Mouse (Mus musculus) intestine, embryonic 14.5 days (tissue): ENCODE measurements around the gene C1qtnf3. TPM values are rescaled to one million over a fixed set of nuclear protein-coding genes. Genes with fewer than 3 reads are reported as not detected.
"Not testable (repeated sequence)": the region's sequence is repeated elsewhere in the genome, so short reads cannot be mapped to it uniquely, and the experiment has no call there.

ENCODE experiments used
- ATAC-seq: fragments of 200-750 bp; cut with Nextera tagmentation; replicated peaks from 2 replicates; pipeline ENCODE4 v1.8.0; 2017; ENCODE audit warnings: low read depth, moderate number of reproducible peaks, moderate TSS enrichment, moderate library complexity; ENCODE audit not compliant: low FRiP score, low TSS enrichment
- DNase-seq: peaks from one replicate; pipeline ENCODE4 v3.0.0-alpha.2; 2018; ENCODE audit warnings: low spot score
- H3K27ac ChIP-seq: fragments of 300-500 bp; sonication (generic); 2 replicates; pipeline ENCODE4 v1.5.1; 2014; ENCODE audit warnings: low read depth, mild to moderate bottlenecking, control low read depth
- H3K27me3 ChIP-seq: fragments of 300-500 bp; sonication (generic); replicated peaks from 2 replicates; pipeline ENCODE4 v1.6.1; 2014; ENCODE audit warnings: low read length, control low read depth; ENCODE audit not compliant: control insufficient read depth, insufficient read depth
- H3K36me3 ChIP-seq: fragments of 300-500 bp; sonication (generic); 2 replicates; pipeline ENCODE4 v1.6.1; 2014; ENCODE audit warnings: low read length, control low read depth; ENCODE audit not compliant: control insufficient read depth, insufficient read depth
- H3K4me1 ChIP-seq: fragments of 300-500 bp; sonication (generic); replicated peaks from 2 replicates; pipeline ENCODE4 v1.6.1; 2014; ENCODE audit warnings: low read length, control low read depth, mixed read lengths; ENCODE audit not compliant: control insufficient read depth, insufficient read depth
- H3K4me2 ChIP-seq: fragments of 300-500 bp; sonication (generic); 2 replicates; pipeline ENCODE4 v1.6.1; 2014; ENCODE audit warnings: low read length
- H3K4me3 ChIP-seq: fragments of 300-500 bp; sonication (generic); 2 replicates; pipeline ENCODE4 v1.5.1; 2014; ENCODE audit warnings: low read depth, low read length, control low read depth, mixed read lengths
- H3K9ac ChIP-seq: fragments of 300-500 bp; sonication (generic); 2 replicates; pipeline ENCODE4 v1.6.1; 2014; ENCODE audit warnings: mild to moderate bottlenecking, low read length
- H3K9me3 ChIP-seq: fragments of 300-500 bp; sonication (generic); 2 replicates; pipeline ENCODE4 v1.6.1; 2016; ENCODE audit warnings: low read length, control low read depth; ENCODE audit not compliant: control insufficient read depth
- WGBS: fragments of 180-500 bp; shearing (Covaris S2); extraction: QIAGEN DNeasy Blood & Tissue Kit; methylation state at CpG from one replicate; pipeline ENCODE4 v1.1.7; 2014; 5-methylcytosine and 5-hydroxymethylcytosine counted together
- polyA plus RNA-seq: library from polyadenylated mRNA; unstranded; fragments of >200 nt; fragmentation: Nextera tagmentation; extraction: Ambion mirVana; gene quantifications from 2 replicates; pipeline ENCODE4 v1.2.1, GENCODE M21; 2014

The C1qtnf3 gene
- polyA plus RNA-seq, 1 experiment from 2014 or later, result 0.95 TPM

DNA sequence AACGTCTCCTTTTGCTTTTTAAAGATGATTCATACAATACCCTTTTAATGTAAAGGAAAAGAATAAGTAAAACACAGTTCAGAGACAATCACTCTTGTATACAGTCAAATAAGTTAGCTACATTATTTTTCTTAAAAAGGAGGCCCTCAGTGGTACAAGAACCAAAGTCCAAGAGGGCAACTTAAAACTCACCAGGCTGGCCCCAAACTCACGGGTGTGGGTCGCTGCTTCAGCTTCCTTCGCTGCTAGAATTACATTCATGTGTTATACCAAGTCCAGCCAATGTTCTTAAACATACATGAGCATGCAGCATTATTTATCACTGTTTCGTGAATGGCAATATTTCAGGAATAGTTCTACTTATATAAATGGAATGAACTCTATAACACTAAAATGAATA, 18.6 kb downstream of the C1qtnf3 start:
- Histone ChIP-seq H3K27ac (no peak overlapping the region), H3K4me3 (no peak overlapping the region), H3K27me3 (no peaks in the 10 kb centered on the region), H3K9me3 (no peaks in the 10 kb centered on the region), H3K9ac (no peak overlapping the region), H3K36me3 (no peaks in the 10 kb centered on the region), H3K4me2 (no peak overlapping the region), H3K4me1 (no peaks in the 10 kb centered on the region)
- ATAC-seq, result no peak
- DNase-seq, result no peak
- WGBS, result 84% methylated on average over 5 of the region's 5 CpGs

DNA sequence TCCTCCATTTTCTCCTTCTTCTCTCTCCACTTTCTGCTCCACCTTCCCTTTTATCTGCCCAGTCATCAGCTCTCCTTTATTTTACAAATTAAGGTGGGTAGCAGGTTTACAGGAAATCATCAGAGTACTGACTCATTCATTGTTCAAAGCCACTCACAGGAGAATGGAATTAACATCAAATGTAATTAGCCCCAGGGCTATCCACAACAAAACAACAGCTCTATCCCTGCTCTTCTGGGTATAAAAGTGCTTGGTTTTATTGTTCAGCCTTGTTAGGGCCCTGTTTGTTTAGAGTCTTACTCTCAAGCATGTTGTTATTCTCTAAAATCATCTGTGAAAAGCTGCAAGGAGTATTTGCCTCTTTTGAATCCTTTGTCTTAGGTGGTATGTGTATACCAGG, 25.0 kb downstream of the C1qtnf3 start:
- H3K4me3 ChIP-seq, result no peak overlapping the region
- H3K36me3 ChIP-seq, result no peaks in the 10 kb centered on the region
- DNase-seq (no peak), ATAC-seq (no peak)
- H3K4me1 ChIP-seq, result peaks cover under 1% of the 10 kb centered on the region; the same call in 1 of the 2 replicates
- no peaks in the 10 kb centered on the region for H3K9me3 ChIP-seq
- H3K27ac ChIP-seq, result no peak overlapping the region
- H3K9ac ChIP-seq, result no peak overlapping the region
- H3K4me2 ChIP-seq, result no peak overlapping the region
- no peaks in the 10 kb centered on the region for H3K27me3 ChIP-seq

DNA sequence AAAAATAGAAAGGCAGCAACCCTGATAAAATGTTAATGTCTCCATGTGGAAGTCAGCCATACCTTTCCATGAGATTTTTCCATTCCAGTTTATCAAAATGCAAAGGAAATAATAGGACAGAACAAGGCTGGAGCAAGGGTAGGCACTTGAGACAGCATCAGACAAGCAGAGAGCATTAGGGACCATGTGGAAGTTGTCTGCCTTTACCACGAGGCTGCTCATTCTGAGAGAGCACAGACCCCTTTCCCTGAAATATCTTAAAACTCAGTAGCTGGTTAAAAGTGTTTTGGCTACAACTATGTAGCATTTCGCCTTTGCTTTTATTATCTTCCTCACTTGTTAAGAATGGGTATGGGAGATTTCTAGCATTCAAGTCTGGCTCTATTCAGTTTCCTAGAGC, 28.6 kb downstream of the C1qtnf3 start:
- peak overlapping the region; percentile 70; the same call in 1 of the 2 replicates for H3K9ac ChIP-seq
- H3K27ac ChIP-seq, result no peak overlapping the region
- ATAC-seq (no peak), DNase-seq (no peak)
- H3K4me2 ChIP-seq, result peak overlapping the region; percentile 80
- H3K9me3 ChIP-seq, result no peaks in the 10 kb centered on the region
- H3K4me1 ChIP-seq, result peaks cover 12% of the 10 kb centered on the region; the same call in 1 of the 2 replicates
- 69% methylated on average over 2 of the region's 2 CpGs for WGBS
- H3K36me3 ChIP-seq, result no peaks in the 10 kb centered on the region
- no peak overlapping the region; the same call in 1 of the 2 replicates for H3K4me3 ChIP-seq
- no peaks in the 10 kb centered on the region for H3K27me3 ChIP-seq

DNA sequence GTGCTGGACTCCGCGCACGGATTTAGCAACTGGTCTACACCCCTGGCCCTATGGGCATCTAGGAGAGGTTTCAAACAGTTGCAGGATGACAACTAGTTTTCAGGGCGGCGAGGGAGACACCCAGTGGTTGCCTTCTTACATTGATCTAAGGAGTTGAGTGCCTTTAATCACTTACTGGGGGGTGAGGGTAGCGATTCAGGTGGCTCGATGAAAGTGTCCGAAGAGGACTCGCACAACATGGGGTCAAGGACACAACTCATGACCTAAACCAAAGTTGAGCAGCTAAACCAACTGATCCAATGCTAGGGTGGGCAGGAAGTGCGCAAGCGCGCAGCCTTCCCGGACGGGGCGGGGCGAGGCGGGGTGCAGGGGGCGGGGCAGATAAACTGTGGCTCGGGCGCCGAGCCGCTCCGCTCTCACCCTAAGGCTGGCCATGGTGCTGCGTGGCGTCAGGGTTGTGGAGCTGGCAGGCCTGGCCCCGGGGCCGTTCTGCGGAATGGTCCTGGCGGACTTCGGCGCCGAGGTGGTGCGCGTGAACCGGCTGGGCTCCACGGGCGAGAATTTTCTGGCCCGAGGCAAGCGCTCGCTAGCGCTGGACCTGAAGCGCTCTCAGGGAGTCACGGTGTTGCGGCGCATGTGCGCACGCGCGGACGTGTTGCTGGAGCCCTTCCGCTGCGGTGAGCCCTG, 29.4 kb downstream of the C1qtnf3 start, which contains the start of gene Amacr:
TSS of gene Amacr (plus strand) at position 380 of the 687 bp plus-strand sequence.
- ATAC-seq, result peak; percentile 98
- WGBS, result under 1% methylated on average over 52 of the region's 52 CpGs

DNA sequence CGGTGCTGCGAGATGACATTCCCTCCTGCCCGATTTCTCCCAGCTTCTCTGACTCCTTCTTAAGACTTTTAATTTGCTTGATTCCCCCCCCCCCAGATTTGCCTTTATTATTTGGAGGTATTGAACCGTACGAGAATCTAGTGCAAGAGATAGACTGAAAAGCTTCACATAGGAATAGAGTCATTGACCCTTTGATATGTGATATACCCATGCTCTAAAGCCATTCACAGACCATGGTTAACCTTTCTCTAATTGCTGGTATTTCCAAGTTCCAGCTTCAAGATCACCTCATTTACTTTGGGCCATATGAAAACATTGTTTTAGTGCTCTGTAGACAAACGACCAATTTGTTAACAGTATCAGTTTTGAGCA, 29.9 kb downstream of the C1qtnf3 start:
- H3K9ac ChIP-seq, result peak overlapping the region; percentile 70
- ATAC-seq (no peak), DNase-seq (no peak)
- H3K4me2 ChIP-seq, result peak overlapping the region; percentile 80
- H3K36me3 ChIP-seq, result no peaks in the 10 kb centered on the region
- WGBS, result 7% methylated on average over 6 of the region's 6 CpGs
- peaks cover 12% of the 10 kb centered on the region; the same call in 1 of the 2 replicates for H3K4me1 ChIP-seq
- H3K27ac ChIP-seq, result peak overlapping the region; percentile 82; the same call in 1 of the 2 replicates
- H3K27me3 ChIP-seq, result no peaks in the 10 kb centered on the region
- peak overlapping the region; percentile 68 for H3K4me3 ChIP-seq
- H3K9me3 ChIP-seq, result no peaks in the 10 kb centered on the region

More for the DNA sequence above, 29.4 kb downstream of the C1qtnf3 start, which contains the start of gene Amacr:
- Histone ChIP-seq H3K27ac (peak within 1 kb of the TSS; percentile 82), H3K4me2 (peak within 1 kb of the TSS; percentile 80), H3K4me1 (peaks cover 12% of the 10 kb centered on the region; the same call in 1 of the 2 replicates), H3K36me3 (no peaks in the 10 kb centered on the region), H3K9me3 (no peaks in the 10 kb centered on the region), H3K9ac (peak within 1 kb of the TSS; percentile 70), H3K27me3 (no peaks in the 10 kb centered on the region), H3K4me3 (peak within 1 kb of the TSS; percentile 68)
- DNase-seq, result peak; percentile 98

DNA sequence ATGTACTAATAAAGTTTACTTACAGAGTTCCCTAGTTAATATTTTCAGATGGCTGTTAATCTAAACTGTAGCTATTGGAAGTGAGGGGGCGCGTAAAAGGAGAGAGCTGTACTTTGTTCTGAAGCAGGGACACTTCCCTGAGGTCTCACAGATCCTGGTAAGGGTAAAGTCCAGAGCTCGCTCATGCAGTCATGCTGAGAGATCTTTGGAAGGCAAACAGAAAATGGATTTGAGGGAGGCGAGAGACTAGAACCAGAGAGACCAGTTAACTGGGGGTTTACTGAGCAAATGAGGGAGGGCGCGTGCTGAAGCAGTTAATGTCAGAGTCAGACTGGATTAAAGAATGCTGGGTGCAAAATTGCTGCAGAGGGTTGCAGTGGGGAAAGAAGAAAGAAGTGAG, 33.6 kb downstream of the C1qtnf3 start:
- 60% methylated on average over 6 of the region's 6 CpGs for WGBS
- Histone ChIP-seq H3K4me3 (no peak overlapping the region), H3K9me3 (no peaks in the 10 kb centered on the region), H3K9ac (no peak overlapping the region), H3K4me2 (peak overlapping the region; percentile 20), H3K36me3 (peaks cover 10% of the 10 kb centered on the region; the same call in 1 of the 2 replicates), H3K27me3 (no peaks in the 10 kb centered on the region), H3K4me1 (peaks cover 12% of the 10 kb centered on the region; the same call in 1 of the 2 replicates), H3K27ac (peak overlapping the region; percentile 27)
- ATAC-seq, result peak; percentile 41; the same call in 1 of the 2 replicates
- peak; percentile 57 for DNase-seq

DNA sequence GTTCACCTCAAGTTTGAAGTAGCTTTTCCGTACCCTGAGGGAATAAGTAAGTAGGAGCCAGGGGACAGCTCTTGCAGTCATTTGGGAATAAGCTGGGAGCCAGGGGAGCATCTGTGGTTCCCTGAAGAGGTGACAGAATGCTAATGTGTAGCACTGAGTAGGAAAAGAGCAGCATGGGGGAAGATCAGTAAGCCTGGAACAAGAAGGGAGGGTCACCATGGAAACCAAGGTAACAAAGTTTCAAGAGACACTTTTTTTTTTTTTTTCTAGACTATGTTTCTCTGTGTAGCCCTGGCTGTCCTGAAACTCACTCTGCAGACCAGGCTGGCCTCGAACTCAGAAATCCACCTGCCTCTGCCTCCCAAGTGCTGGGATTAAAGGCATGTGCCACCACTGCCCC, 34.3 kb downstream of the C1qtnf3 start:
- H3K9me3 ChIP-seq, result not testable (repeated sequence)
- WGBS, result 85% methylated on average over 2 of the region's 2 CpGs
- peak overlapping the region; percentile 27 for H3K27ac ChIP-seq

DNA sequence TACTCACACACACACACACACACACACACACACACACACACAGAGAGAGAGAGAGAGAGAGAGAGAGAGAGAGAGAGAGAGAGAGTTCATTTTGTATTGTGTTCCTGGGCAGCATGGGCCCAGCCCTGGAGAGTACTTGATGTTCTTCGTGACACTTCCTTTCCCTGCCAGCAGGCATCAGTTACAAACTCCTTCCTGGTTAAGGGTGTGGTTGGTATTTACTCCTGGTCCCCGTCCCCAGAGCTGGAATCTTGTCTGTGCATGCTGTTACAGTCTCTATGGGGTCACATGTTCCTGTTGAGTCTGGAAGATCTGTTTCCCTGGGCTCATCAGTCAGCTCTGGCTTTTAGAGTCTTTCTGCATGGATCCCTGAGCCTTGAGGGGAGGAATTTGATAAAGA, 38.3 kb downstream of the C1qtnf3 start:
- DNase-seq (no peak), ATAC-seq (no peak)
- Histone ChIP-seq H3K4me3 (no peak overlapping the region), H3K36me3 (peaks cover 18% of the 10 kb centered on the region), H3K9ac (no peak overlapping the region), H3K27ac (no peak overlapping the region), H3K27me3 (no peaks in the 10 kb centered on the region), H3K4me1 (no peaks in the 10 kb centered on the region), H3K9me3 (no peaks in the 10 kb centered on the region), H3K4me2 (no peak overlapping the region)
- WGBS, result 66% methylated on average over 2 of the region's 2 CpGs

More for the DNA sequence above, 34.3 kb downstream of the C1qtnf3 start:
- H3K4me3 ChIP-seq, H3K4me2 ChIP-seq, H3K27me3 ChIP-seq, ATAC-seq, H3K9ac ChIP-seq, DNase-seq: not testable (repeated sequence)
- peaks cover 12% of the 10 kb centered on the region; the same call in 1 of the 2 replicates for H3K4me1 ChIP-seq
- H3K36me3 ChIP-seq, result peaks cover 11% of the 10 kb centered on the region; the same call in 1 of the 2 replicates

DNA sequence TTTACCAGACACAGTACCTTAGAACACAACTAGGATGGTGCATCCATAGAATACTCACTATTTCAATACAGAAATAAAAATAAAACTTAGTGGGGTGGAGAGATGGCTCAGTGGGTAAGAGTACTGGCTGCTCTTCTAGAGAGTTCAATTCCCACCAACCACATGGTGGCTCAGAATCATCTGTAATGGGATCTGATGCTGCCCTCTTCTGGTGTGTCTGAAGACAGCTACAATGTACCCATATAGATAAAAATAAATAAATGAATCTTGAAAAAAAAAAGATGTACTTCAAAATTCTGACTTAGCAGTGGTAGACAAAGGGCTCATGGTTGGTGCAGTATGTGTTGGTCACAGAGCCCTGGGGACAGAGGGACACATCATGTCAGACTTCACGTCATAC, 39.4 kb downstream of the C1qtnf3 start:
- Histone ChIP-seq H3K9ac (no peak overlapping the region), H3K27me3 (no peaks in the 10 kb centered on the region), H3K9me3 (no peaks in the 10 kb centered on the region), H3K4me2 (no peak overlapping the region), H3K4me3 (no peak overlapping the region), H3K36me3 (peaks cover 18% of the 10 kb centered on the region), H3K27ac (no peak overlapping the region), H3K4me1 (no peaks in the 10 kb centered on the region)
- DNase-seq (no peak), ATAC-seq (no peak)
- WGBS, result 84% methylated on average over 1 of the region's 1 CpGs
